Mouse (Mus musculus) kidney, postnatal 14 days (tissue): Measurements from ENCODE around the gene Sec31b.

ENCODE experiments used
- DNase-seq: peaks from one replicate; pipeline ENCODE4 v3.0.0; 2022; ENCODE audit warnings: mixed read lengths

Gene Sec31b

DNA sequence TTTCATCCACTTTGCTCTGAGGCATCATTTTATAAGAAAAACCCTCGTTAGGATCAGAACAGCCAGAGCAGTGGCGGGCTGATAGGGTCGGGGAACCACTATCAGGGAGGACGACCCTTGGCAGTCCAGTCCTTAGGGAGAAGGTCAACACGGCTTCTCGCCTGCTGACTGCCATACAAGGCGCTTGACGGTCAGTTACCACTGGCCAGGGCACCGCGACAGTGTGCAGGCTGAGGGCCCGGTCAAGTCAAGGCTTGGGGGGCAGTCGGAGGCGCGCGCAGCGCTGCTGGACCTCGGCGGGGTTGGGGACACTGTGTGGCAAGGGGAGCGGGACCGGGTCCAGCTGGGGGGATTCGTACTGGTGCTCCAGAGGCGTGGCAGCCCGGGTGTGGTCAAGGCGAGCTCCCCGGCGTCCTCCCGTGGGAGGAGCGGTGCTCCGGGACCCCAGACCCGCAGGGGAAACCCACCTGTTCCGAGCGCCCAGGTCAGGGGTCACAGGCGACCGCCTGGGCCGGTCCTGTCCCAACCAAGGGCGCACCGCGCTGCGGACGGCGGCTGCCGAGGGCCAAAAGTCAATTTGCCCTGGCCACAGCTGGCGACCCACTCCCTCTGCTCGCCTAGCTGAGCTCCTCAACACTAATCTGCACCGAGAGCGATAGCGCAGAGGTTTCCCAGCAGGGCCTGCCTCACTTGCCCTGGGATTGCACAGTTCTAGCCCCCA is at the start of gene Sec31b:
Sec31b (minus strand) TSS at position 544 of the 721 bp plus-strand sequence.
- peak; percentile 71 for DNase-seq

DNA sequence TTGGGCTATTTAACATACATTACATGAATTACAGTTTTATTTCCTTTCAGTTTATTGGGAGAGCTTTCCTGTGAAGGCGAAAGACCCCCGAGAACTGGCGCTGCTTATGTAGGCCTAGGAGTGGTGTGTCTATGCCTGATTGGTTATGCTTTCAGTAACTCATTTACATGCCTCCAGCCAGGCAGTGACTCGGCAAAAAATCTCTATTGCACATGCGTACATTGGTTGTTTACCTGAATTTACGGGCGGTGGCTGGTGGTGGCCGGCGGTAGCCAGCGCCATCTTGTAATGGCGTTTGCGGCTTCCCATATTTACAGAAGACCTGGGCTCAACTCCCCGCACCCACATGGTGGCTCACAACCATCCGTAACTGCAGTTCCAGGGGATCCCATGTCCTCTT is 48.5 kb upstream of the Sec31b start:
- DNase-seq = no peak

DNA sequence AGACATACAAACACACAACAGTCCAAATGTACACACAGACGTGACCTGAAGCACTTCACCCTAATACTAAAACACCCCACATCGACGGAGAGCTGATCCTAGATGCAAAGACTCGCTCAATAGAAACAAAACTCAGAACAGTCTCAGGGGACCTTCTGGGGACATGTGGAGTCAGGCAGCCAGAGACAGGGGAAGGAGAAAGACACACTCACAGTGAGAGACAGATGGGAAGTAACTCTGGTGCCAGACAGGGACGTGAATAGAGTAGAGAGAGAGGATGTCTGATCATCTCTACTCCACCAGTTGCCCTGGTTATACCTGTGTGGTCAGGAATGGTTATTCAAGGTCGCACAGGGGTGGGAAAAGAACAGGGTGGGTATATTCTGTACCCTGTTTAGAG is 46.0 kb upstream of the Sec31b start:
- no peak for DNase-seq

DNA sequence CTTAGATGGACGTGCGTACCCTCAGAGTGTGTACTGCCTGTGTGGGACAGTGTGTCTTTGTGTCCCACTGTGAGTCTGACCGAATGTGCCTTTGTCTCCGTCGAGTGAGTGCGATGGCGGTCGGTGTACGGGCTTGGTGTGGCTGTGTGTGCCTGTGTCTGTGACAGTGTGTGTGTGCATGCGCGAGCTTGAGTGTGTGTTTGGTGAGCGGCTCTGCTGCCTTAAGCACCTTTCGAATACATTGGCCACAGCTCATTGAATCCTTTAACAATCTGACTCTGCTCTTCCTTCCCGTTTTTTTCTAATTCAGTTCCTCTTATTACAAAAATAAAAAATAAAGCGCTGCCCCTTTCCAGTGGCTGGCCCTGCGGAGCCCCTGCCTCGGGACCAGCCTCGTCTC is 45.3 kb upstream of the Sec31b start:
- no peak for DNase-seq

DNA sequence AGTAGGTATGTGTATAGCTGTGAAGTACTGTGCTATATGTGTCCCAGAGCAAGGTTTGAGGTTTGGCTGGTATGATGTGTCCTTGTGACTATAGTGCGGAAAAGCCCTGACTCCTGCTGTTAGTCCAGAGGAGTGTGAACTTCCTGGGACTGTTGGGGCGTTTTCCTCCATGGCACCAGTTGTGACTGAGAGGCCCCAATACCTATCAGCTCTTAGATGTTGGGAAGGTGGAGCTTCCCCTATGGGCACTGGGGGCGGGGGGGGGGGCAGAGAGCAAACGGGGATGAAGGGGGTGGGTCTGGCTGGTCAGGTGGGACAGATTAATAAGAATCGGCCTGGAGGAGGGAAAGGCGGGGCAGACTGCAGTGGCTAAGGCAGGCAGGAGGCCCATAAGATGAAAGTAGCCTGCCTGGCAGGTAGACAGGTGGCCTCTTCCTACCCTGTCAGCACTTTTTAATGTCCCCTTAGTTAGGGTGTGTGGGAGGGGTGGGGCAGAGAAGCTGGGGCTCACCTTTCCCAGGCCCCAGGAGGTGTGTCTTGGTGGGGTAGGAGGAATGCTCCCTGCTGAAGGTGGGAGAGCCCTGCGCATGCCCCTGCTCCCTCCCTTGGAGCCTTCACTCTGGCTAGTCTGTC is 44.0 kb upstream of the Sec31b start:
- DNase-seq = no peak

DNA sequence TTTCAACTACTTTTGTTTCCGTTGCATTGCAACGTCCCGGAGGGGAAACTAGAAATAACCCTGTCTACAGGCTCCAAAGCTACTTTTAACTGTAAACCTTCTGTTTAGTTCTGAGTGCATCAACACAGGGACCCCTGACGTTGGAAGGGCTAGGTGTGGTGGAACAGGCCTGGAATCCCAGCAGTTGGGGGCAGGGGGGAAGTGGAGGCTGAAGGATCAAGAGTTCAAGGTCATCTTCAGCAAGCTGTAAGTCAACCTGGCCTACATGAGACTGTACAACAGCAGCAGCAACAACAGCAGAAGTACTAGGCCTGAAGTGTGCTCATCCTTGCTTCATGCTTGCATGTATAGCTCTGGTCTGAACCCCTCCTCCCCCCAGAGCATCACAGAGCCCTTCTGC is 42.4 kb upstream of the Sec31b start:
- DNase-seq = no peak

DNA sequence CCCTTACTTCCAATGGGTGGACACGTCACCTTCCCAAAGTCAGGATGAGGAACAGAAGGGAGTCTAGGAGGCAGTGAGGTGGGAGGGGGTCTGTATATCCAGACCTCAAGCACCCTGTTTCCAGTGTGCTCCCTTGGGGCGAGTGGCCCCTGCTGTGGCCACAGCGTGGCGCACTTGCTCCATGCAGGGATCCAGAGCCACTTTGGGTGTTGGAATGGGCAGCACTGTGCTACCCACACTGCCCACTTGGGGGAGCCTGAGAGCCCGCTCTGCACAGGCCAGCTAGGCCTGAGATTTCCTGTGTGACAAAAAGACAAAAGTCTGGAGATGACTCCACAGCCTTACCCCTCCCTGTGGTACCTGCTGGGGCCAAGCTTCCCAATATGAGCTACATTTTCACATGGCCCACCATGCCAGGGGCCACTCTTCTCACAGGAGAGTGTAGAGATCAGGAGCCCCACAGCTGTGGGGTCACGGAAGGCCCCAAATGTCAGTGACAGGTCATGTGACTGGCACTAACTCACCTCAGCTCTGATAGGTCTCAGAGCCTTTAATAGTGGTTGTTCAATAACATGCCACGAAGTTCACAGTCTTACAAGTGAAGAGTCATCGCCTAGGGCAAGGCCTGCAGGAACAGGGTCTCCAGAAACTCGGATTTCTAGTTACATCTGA is 37.1 kb upstream of the Sec31b start:
- DNase-seq = peak; percentile 95

DNA sequence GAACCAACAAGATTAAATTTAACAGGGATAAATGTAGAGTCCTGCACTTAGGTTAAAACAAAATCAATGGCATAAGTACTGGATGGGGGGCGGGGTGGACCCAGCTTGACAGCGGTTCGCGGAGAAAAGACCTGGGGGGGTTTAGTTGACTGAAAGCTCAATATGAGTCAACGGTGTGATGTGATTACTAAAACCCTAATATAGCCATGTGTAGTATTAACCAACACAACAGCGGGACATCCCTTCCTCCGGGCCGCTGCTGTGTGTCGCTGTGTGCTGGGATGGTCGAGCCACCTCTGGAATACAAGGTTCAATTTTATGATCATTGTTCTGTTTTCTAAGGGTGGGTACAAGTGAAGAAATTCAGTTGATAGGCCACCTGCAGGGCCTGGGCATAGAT is 36.4 kb upstream of the Sec31b start:
- no peak for DNase-seq

DNA sequence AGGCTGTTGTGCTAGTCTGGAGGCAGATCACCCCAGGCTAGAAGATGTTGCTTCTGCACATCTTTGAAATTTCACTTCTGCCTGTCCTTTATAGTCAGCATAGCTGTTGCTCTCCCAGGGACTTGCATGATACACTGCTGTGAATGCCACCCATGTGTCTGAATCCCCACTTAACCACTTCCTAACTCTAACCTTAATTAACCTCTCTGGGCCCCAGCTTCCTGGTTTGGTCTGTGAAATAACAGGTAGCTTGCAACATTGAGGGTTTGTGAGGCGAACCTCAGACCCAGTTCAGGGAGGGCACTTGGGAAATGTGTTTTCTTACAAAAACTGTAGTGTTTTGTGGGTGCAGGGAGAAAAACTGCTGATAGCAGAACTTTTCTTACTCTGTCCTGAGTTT is 32.4 kb upstream of the Sec31b start:
- DNase-seq = no peak

DNA sequence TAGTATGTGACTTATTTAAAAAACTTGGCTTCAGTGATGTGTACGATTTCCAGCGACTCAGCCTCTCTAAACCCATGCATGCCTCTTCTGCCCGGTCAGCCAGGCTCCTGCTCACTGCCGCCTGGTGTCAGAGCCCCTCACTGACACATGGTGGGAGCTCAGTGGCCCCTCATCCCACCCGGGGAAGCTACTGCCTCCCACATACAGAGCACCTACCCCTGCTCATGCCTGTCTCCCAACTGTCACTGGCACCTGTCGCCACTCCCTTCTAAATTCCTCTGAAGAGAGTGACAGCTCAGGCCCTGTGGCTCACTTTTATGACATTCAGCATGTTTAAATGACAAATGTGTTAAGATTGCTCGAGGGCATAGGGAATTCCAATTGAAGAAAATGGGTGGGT is 30.6 kb upstream of the Sec31b start:
- DNase-seq = no peak

DNA sequence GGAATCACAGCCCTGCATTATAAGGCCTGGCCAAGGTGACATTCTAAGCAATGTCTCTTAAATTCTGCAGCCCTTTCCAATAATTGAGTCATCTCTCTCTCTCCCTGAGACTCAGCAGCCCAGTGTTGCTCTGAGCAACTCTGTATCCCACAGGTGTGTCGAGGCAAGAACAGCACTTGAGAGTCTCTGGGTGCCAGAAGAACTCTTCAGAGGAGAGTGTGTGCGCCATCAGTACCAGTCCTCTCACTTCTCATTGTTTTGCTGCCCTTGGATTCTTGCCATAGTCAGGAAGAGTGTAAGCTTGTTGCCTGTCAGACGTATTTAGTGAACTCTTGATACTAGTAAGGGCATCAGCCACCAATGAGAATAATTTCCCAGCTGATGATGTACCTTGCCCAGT is 22.1 kb upstream of the Sec31b start:
- DNase-seq = peak; percentile 13

DNA sequence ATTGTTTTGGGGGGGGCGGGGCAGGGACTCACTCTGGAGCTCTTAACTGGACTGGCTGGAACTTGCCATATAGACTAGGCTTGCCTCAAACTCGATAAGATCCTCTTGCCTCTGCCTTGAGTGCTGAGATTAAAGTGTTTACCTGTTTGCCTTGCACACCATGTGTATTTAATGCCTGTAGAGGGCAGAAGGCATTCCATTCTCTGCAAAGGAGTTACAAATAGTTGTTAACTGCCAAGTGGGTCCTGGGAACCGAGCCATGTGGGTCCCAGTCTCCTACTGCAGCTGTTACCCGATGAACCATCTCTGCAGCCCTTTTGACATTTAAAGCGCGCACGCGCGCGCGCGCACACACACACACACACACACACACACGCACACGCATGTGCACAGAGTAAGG is 18.3 kb upstream of the Sec31b start:
- DNase-seq = no peak

DNA sequence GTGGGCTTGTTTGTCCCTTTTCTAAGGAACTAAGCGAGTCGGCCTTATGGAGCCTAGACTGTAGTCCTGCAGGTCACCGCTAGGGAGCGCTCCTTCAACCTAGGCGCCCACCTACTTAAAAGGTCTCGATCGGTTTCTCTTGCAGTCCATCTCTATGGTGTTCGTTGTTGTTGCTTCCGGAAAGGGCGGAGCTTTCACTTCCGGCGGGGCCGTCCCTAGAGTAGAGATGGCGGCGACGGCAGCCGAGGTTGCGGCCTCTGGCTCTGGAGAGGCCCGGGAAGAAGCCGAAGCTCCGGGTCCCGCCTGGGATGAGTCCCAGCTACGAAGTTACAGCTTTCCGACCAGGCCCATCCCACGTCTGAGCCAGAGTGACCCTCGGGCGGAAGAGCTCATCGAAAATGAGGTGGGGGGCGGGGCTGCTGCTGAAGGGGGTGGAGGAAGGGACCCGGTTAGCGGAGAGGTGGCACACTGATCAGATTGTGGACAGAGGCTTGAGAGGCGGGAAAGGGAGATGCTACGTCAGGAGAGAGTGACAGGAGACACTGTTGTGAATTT is 17.1 kb upstream of the Sec31b start, which contains the start of gene Hif1an:
Hif1an (plus strand) TSS at position 199 of the 555 bp plus-strand sequence.
- DNase-seq = peak; percentile 96

DNA sequence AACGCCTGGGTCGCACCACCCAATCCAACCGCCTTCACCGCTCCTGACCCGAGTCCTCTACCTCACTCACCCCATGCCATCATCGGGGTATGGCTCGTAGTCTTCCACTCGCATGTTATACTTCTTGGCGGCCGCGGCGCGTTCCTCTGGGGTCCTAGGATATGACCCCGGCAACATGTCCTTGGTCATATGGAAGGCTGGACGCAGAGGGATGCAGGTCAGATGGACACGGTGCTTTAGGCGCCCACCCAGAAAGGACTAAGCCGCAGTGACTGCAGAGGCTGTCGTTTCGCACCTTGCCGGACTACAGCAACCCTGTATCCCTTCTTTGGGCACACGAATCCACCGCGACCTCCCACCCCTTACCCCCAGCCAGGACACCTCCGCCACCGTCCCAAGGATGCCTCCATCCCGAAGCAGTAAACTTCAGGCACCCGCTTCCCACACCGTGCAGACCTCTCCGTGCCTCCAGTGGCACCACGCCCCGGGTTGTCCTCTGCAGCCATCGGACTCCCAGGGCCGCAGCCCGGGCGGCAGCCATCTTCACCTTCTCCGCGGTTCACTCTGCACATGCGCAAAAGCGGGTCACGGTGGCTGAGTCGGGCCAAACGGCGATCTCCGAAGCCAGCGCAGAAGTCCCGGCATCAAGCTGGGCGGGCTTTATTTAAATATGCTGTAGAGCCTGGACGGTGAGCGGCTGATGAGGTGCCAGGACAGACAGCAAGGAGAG is 9.4 kb upstream of the Sec31b start, which contains the start of gene Ndufb8:
Ndufb8 (minus strand) TSS at position 580 of the 730 bp plus-strand sequence.
- DNase-seq = peak; percentile 97

DNA sequence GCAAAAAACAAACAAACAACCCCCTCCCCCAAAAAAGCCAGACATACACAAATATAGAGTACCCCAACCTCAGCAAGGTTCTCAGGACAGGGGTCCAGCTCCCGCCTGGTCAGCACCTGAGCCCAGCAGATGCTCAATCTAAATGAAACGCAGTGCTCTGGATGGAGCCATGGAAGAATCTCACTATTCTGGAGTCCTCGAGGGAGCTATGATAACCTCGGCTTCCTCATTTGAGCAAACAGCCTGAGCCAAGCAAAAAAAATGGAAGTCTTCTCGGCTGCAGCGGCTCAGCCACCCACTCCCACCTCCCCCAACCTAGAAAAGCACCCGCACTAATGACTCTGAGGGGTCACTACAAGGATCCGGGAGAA is 8.8 kb upstream of the Sec31b start:
- DNase-seq = no peak

DNA sequence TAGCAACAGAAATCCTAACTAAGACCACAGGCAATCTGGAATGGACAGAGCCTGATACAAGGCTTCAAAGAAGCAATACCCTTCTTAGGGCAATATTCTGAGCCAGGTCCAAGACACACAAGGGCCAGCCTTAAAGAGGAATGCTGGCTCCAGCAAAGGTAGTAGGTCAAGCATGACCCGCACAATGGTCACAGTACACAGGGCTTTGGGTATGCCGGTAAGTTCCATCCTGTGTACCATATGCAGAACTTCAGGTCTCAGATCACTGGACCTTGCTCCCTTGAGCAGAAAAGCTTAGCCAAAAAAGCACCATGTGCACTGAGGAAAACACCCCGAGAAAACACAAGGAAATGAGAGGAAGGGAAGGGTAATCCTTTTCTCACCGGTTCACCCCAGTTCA is 7.6 kb upstream of the Sec31b start:
- DNase-seq = peak; percentile 61

DNA sequence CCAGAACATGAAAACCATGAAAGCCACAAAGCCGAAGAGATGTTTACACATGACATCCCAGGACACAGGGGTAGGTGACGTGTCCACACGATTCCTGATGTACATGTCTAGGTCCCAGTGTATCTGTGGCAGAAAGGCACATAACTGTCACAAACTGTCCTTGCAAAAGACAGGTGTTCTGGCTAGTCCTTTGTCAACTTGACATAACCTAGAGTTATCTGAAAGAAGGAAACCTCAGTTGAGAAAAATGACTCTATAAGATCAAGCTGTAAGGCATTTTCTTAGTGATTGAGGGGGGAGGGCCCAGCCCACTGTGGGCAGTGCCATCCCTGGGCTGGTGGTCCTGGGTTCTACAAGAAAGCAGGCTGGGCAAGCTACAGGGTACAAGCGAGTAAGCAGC is 7.1 kb upstream of the Sec31b start, which contains the start of gene Gm20538:
Gm20538 (minus strand) TSS at position 101 of the 400 bp plus-strand sequence.
- DNase-seq = no peak

DNA sequence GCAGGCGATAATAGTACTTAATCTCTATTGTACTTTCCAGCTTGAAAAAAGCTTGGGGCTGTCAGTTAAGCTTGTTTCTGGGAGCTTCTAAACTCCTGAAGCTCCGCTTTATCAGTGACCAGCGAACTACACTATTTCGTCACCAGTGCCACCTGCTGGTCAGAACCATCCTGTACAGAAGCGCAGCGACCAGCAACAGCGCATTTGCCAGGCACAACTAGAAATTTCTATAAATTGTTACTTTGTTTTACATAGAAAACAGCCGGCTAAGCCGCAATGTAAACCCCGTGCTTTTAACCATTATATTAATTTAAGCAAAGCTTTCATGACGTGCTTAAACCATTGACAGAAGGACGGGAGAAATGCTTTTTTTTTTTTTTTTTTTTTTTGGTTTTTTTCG is 889 bp downstream of the Sec31b start:
- DNase-seq = peak; percentile 78

DNA sequence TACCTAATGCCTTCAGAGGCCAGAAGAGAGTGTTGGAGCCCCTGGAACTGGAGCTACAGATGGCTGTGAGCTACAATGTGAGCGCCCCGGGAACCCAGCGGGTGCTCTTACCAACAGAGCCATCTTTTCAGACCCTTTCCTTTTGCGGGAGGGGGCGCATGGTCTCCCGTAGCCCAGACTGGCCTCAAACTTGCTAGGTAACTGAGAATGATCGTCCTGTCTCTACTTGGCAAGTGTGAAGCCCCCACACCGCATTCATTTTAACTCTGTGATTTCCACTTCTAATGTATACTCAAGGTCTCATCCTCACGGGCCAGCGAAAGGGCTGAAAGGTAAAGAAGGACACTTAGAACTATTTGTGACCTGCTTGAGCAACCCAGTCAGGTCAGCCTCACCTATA is 1.3 kb downstream of the Sec31b start:
- DNase-seq = no peak

DNA sequence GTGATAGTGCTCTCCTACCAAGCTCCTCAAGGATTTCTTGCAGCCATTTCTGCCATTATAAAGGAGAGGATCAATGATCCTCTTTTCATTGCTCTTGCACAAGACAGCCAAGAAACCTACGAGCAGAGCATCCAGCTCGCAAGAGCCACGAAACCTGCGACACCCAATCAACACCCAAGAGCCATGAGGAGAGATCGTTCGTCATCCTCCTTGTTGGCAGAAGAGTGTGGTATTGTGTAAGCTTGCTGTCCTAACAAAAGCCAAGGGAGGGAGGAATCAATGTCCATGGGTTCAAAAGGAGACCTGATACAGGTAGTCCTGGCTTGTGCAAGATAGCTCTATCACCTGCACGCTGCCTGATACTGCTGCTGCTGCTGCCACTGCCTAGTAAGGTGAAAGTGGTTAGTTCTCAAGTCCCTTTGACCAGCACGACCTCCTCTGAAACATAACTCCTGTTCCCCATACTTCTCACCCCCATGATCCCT is 2.9 kb downstream of the Sec31b start:
- no peak for DNase-seq

DNA sequence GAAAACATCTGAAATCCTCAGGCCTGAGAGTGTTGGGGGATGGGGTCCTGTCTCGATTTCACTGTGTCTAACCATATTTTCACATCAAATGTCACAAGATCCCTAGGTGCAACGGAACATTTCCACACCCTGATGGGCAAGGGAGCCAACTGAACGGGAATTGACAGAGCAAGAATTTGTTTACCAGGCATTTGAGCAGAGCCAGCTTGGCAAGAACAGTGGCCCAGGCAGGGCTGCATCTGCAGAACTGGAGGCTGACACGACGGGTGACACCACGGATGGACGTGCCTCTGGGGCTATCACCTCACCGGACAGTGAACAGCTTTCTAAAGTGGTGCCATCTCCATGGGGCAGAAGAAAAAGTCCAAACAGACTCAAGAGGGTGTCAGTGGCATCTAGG is 8.2 kb downstream of the Sec31b start:
- no peak for DNase-seq

DNA sequence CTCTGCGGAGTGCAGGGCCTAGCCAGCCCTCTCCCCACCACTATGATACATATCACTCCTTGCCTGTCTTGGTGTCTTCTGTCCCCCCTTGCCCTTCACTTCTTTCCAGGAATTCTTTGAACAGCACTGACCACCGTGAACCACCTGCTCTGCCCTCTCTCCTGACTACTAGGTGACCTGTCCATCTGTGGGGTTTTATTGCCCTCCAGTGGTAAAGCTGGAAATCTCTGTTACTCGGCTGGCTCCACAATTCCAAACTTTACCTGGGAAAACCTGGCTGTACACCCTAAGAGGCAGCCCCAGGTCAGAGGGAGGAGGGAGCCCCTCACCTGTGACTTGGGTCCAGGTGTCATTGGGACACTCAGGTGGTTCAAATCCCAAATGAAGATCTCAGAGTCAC is 10.3 kb downstream of the Sec31b start:
- no peak for DNase-seq

DNA sequence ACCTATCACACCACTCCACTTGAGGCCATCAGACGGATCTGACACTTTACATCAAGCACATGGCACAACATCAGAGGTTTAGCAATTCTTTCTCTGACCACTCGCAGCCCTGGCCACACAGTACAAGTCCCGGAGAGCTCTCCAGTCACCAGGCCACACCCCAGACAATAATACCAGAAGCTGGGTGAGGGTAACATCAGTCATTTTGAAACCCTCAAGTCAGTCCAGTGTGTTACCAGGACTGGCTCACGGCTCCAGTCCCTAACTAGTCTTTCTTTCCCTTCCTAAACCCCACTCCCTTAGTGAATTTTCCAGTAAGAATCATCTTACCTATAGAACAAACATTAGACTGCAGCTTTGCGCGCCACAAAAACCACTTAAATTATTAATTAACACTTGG is 15.6 kb downstream of the Sec31b start:
- DNase-seq = no peak
